Mouse (Mus musculus) CH12.LX (cell line): ENCODE measurements around the gene S1pr1. TPM values are rescaled to one million over a fixed set of nuclear protein-coding genes. Genes with fewer than 3 reads are reported as not detected.

Experiments
- DNase-seq: peaks from one replicate; pipeline ENCODE4 v3.0.0-alpha.2; 2013; ENCODE audit errors: extremely low read depth
- H3K27ac ChIP-seq: 2 replicates; pipeline ENCODE4 v1.5.1; 2012; ENCODE audit warnings: low read depth, mild to moderate bottlenecking, control low read depth, moderate library complexity; ENCODE audit not compliant: insufficient read depth
- H3K27me3 ChIP-seq: replicated peaks from 2 replicates; pipeline ENCODE3; 2012; ENCODE audit warnings: inconsistent platforms
- H3K36me3 ChIP-seq, 2 experiments: replicated peaks in 1 of 2; 2 replicates each; pipeline versions ENCODE3 to v1.6.1; 2012; ENCODE audit warnings: inconsistent platforms in 1 of 2, low read length in 1 of 2, mild to moderate bottlenecking in 1 of 2, mixed read lengths in 1 of 2, moderate library complexity in 1 of 2; ENCODE audit not compliant: control insufficient read depth in 1 of 2, insufficient read depth in 1 of 2
- H3K4me1 ChIP-seq, 2 experiments: 2 replicates each; pipeline ENCODE4 v1.6.1; 2012; ENCODE audit warnings: inconsistent platforms in 1 of 2, moderate library complexity in 1 of 2; ENCODE audit not compliant: insufficient read depth in 2 of 2, control insufficient read depth in 1 of 2
- H3K4me2 ChIP-seq: 2 replicates; pipeline ENCODE4 v1.6.1; 2012; ENCODE audit warnings: low read depth, mild to moderate bottlenecking, control low read depth; ENCODE audit not compliant: poor library complexity, insufficient read depth, severe bottlenecking
- H3K4me3 ChIP-seq, 3 experiments: fragments of 150-350 bp in 1 of 3; sonication (generic) in 1 of 3; replicated peaks in 1 of 3; 2 replicates each; pipeline versions ENCODE3 to v1.5.1; 2011 to 2012; ENCODE audit warnings: low read depth in 2 of 3, low read length in 2 of 3, mild to moderate bottlenecking in 2 of 3, moderate library complexity in 2 of 3, control low read depth in 1 of 3, improper control_type of control experiment in 1 of 3, inconsistent platforms in 1 of 3, mixed read lengths in 1 of 3; ENCODE audit not compliant: poor library complexity in 1 of 3
- H3K79me2 ChIP-seq: replicated peaks from 2 replicates; pipeline ENCODE4 v1.6.1; 2012; ENCODE audit warnings: mild to moderate bottlenecking, moderate library complexity; ENCODE audit not compliant: control insufficient read depth, poor library complexity, insufficient read depth, severe bottlenecking; ENCODE audit errors: extremely low read depth
- H3K9ac ChIP-seq: 2 replicates; pipeline ENCODE4 v1.6.1; 2012; ENCODE audit warnings: low read depth, mild to moderate bottlenecking, control low read depth, moderate library complexity; ENCODE audit not compliant: insufficient read depth
- H3K9me3 ChIP-seq: replicated peaks from 2 replicates; pipeline ENCODE3; 2012; ENCODE audit warnings: low read length, inconsistent platforms, mixed read lengths
- BHLHE40 ChIP-seq: IDR thresholded peaks from 2 replicates; pipeline ENCODE4 v1.6.1; 2011; ENCODE audit warnings: mild to moderate bottlenecking, low read depth, low read length, improper control_type of control experiment
- CHD1 ChIP-seq: IDR thresholded peaks from 2 replicates; pipeline ENCODE4 v1.6.1; 2012; ENCODE audit warnings: low read depth, low read length, improper control_type of control experiment, inconsistent platforms
- CHD2 ChIP-seq: IDR thresholded peaks from 2 replicates; pipeline ENCODE4 v1.6.1; 2011; ENCODE audit warnings: low read length, improper control_type of control experiment
- CTCF ChIP-seq, 2 experiments: IDR thresholded peaks in 1 of 2; conservative IDR thresholded peaks in 1 of 2; 2 replicates each; pipeline ENCODE4 v1.5.1; 2011 to 2012; ENCODE audit warnings: low read depth in 2 of 2, low read length in 2 of 2, improper control_type of control experiment in 1 of 2, inconsistent platforms in 1 of 2, mild to moderate bottlenecking in 1 of 2, moderate library complexity in 1 of 2
- E2F4 ChIP-seq: IDR thresholded peaks from 2 replicates; pipeline ENCODE4 v1.6.1; 2011; ENCODE audit warnings: low read depth, low read length, improper control_type of control experiment; ENCODE audit not compliant: insufficient replicate concordance
- ELF1 ChIP-seq: IDR thresholded peaks from 2 replicates; pipeline ENCODE4 v1.6.1; 2014; ENCODE audit warnings: low read depth, mild to moderate bottlenecking, inconsistent platforms, low read length, improper control_type of control experiment
- EP300 ChIP-seq: IDR thresholded peaks from 2 replicates; pipeline ENCODE4 v1.6.1; 2011; ENCODE audit warnings: low read length, improper control_type of control experiment
- ETS1 ChIP-seq: conservative IDR thresholded peaks from 2 replicates; pipeline ENCODE4 v1.6.1; 2012; ENCODE audit warnings: low read depth, mild to moderate bottlenecking, inconsistent platforms, low read length, improper control_type of control experiment, moderate library complexity
- GABPA ChIP-seq: IDR thresholded peaks from 2 replicates; pipeline ENCODE4 v1.6.1; 2012; ENCODE audit warnings: low read depth, low read length, improper control_type of control experiment, inconsistent platforms; ENCODE audit not compliant: insufficient replicate concordance
- HCFC1 ChIP-seq: IDR thresholded peaks from 2 replicates; pipeline ENCODE4 v1.6.1; 2012; ENCODE audit warnings: low read depth, mild to moderate bottlenecking, inconsistent platforms, low read length, improper control_type of control experiment
- JUN ChIP-seq: IDR thresholded peaks from 2 replicates; pipeline ENCODE4 v1.6.1; 2011; ENCODE audit warnings: low read depth, mild to moderate bottlenecking, low read length, improper control_type of control experiment, moderate library complexity; ENCODE audit not compliant: insufficient read depth
- JUND ChIP-seq: conservative IDR thresholded peaks from 2 replicates; pipeline ENCODE4 v1.6.1; 2011; ENCODE audit warnings: low read depth, low read length, improper control_type of control experiment
- KAT2A ChIP-seq: IDR thresholded peaks from 2 replicates; pipeline ENCODE4 v1.6.1; 2012; ENCODE audit warnings: low read length, improper control_type of control experiment, inconsistent platforms; ENCODE audit not compliant: insufficient replicate concordance
- MAFK ChIP-seq: IDR thresholded peaks from 2 replicates; pipeline ENCODE4 v1.6.1; 2011; ENCODE audit warnings: low read length, improper control_type of control experiment; ENCODE audit not compliant: insufficient replicate concordance
- MAX ChIP-seq: IDR thresholded peaks from 2 replicates; pipeline ENCODE4 v1.6.1; 2011; ENCODE audit warnings: low read length, improper control_type of control experiment
- NELFE ChIP-seq: IDR thresholded peaks from 2 replicates; pipeline ENCODE4 v1.6.1; 2011; ENCODE audit warnings: low read depth, low read length, improper control_type of control experiment
- POLR2A ChIP-seq: IDR thresholded peaks from 2 replicates; pipeline ENCODE4 v1.6.1; 2011; ENCODE audit warnings: low read depth, mild to moderate bottlenecking, improper control_type of control experiment, low read length
- SIN3A ChIP-seq: IDR thresholded peaks from 2 replicates; pipeline ENCODE4 v1.6.1; 2012; ENCODE audit warnings: low read length, improper control_type of control experiment, inconsistent platforms
- SMC3 ChIP-seq: IDR thresholded peaks from 2 replicates; pipeline ENCODE4 v1.6.1; 2011; ENCODE audit warnings: low read depth, low read length, improper control_type of control experiment
- TBP ChIP-seq: conservative IDR thresholded peaks from 2 replicates; pipeline ENCODE4 v1.6.1; 2011; ENCODE audit warnings: low read depth, low read length, improper control_type of control experiment
- TCF12 ChIP-seq: IDR thresholded peaks from 2 replicates; pipeline ENCODE4 v1.6.1; 2014; ENCODE audit warnings: low read depth, mild to moderate bottlenecking, inconsistent platforms, low read length, improper control_type of control experiment
- UBTF ChIP-seq: IDR thresholded peaks from 2 replicates; pipeline ENCODE4 v1.6.1; 2012; ENCODE audit warnings: low read depth, mild to moderate bottlenecking, inconsistent platforms, low read length, improper control_type of control experiment, moderate library complexity
- USF1 ChIP-seq: IDR thresholded peaks from 2 replicates; pipeline ENCODE4 v1.6.1; 2014; ENCODE audit warnings: low read depth, mild to moderate bottlenecking, inconsistent platforms, low read length, improper control_type of control experiment
- ZKSCAN1 ChIP-seq: IDR thresholded peaks from 2 replicates; pipeline ENCODE4 v1.6.1; 2012; ENCODE audit warnings: low read depth, inconsistent platforms, low read length, improper control_type of control experiment, borderline replicate concordance
- ZNF384 ChIP-seq: IDR thresholded peaks from 2 replicates; pipeline ENCODE4 v1.6.1; 2012; ENCODE audit warnings: low read depth, low read length, improper control_type of control experiment, inconsistent platforms
- dilution Hi-C: fragments of 300-500 bp; cut with MboI; formaldehyde crosslinking; loops from 2 replicates; pipeline ENCODE4 v1.14.3; 2020; ENCODE audit warnings: low sequenced_read_pairs; ENCODE audit not compliant: extremely low pct_unique_long_range_greater_than_20kb, extremely low pct_ligation_motif_present
- in situ Hi-C: fragments of 300-500 bp; cut with MboI; formaldehyde crosslinking; loops from 3 replicates; pipeline ENCODE4 v1.14.3; 2019; ENCODE audit warnings: low sequenced_read_pairs, low pct_ligation_motif_present, low pct_unique_long_range_greater_than_20kb, mixed read lengths
- polyA plus RNA-seq: library from polyadenylated mRNA; unstranded; fragments of >175 nt; gene quantifications from 2 replicates; pipeline ENCODE4 v1.2.1, GENCODE M21; 2012; ENCODE audit warnings: low read depth; ENCODE audit not compliant: insufficient read length
- total RNA-seq, 2 experiments: library from RNA; depleted of rRNA; stranded (reverse); fragments of 300-350 nt in 1 of 2; fragments of >200 nt in 1 of 2; gene quantifications; 2 replicates each; pipeline ENCODE4 v1.2.3; 2012 to 2014

Gene S1pr1
- total and polyA plus RNA-seq, 3 experiments: 1.8 to 7.1 (median 4.6) TPM

- Histone ChIP-seq H3K9me3 (no peaks in the 10 kb centered on the region), H3K79me2 (no peaks in the 10 kb centered on the region)
- in situ Hi-C loops: no loop called here
- TF ChIP-seq USF1: no peak
- TF ChIP-seq TBP: no peak
- TF ChIP-seq E2F4: no peak
- no peak for TF ChIP-seq HCFC1
- TF ChIP-seq GABPA: no peak
- TF ChIP-seq ZKSCAN1: no peak
- TF ChIP-seq BHLHE40: no peak
- TF ChIP-seq ZNF384: no peak
- no peak for TF ChIP-seq CHD2
- TF ChIP-seq UBTF: no peak
- TF ChIP-seq KAT2A: no peak
- TF ChIP-seq JUND: no peak
- no peak for TF ChIP-seq SIN3A
- TF ChIP-seq, all 38 proteins: peak for 0
- DNase-seq: no peak
- H3K4me1 ChIP-seq: peaks cover 3 to 14% of the 10 kb centered on the region in 2 experiments; a peak in 2 of 4 replicates
- H3K27me3 ChIP-seq: no peaks in the 10 kb centered on the region
- H3K27ac ChIP-seq: no peak overlapping the region
- no peaks in the 10 kb centered on the region for H3K36me3 ChIP-seq
- dilution Hi-C loops: no loop called here
- H3K9ac ChIP-seq: no peak overlapping the region
- H3K4me2 ChIP-seq: no peak overlapping the region
- H3K4me3 ChIP-seq: no peak overlapping the region
Measured at GRCm38 (mm10) chr3:115738524-115738923, 23.7 kb upstream of the S1pr1 start.

- no peaks in the 10 kb centered on the region for H3K27me3 ChIP-seq
- no peak for DNase-seq
- in situ Hi-C loops: no loop called here
Measured at GRCm38 (mm10) chr3:115737785-115738318, 23.0 kb upstream of the S1pr1 start.

More at GRCm38 (mm10) chr3:115737785-115738318, 23.0 kb upstream of the S1pr1 start:
- H3K27ac ChIP-seq: no peak overlapping the region
- peaks cover 3 to 14% of the 10 kb centered on the region in 2 experiments; a peak in 2 of 4 replicates for H3K4me1 ChIP-seq
- TF ChIP-seq POLR2A: no peak
- TF ChIP-seq HCFC1: no peak
- no peak for TF ChIP-seq ZKSCAN1
- TF ChIP-seq MAX: no peak
- no peak for TF ChIP-seq ZNF384
- no peak for TF ChIP-seq TCF12
- no peak for TF ChIP-seq MAFK
- no peak for TF ChIP-seq ETS1
- TF ChIP-seq EP300: no peak
- TF ChIP-seq JUN: no peak
- no peak for TF ChIP-seq USF1
- TF ChIP-seq NELFE: no peak
- TF ChIP-seq CHD1: no peak
- TF ChIP-seq SMC3: no peak
- no peak for TF ChIP-seq ELF1
- TF ChIP-seq CTCF (conservative IDR thresholded peaks at IDR 0.05 in 1 of 2, IDR thresholded peaks at IDR 0.05 in 1 of 2; ENCODE audit: low read depth in 2 of 2, low read length in 2 of 2): no peak
- no peak overlapping the region for H3K4me3 ChIP-seq
- H3K9ac ChIP-seq: no peak overlapping the region
- dilution Hi-C loops: no loop called here
- no peaks in the 10 kb centered on the region for H3K9me3 ChIP-seq
- no peaks in the 10 kb centered on the region for H3K79me2 ChIP-seq
- no peak overlapping the region for H3K4me2 ChIP-seq
- H3K36me3 ChIP-seq: no peaks in the 10 kb centered on the region
